Mouse (Mus musculus) limb, embryonic 12.5 days (tissue): ENCODE results near the gene Ttc8. TPM values are rescaled to one million over a fixed set of nuclear protein-coding genes. Genes with fewer than 3 reads are reported as not detected.

Experiments used
- ATAC-seq: fragments of 200-750 bp; cut with Nextera tagmentation; 2 replicates; pipeline ENCODE4 v1.8.0; 2017; ENCODE audit warnings: low read depth, moderate TSS enrichment; ENCODE audit not compliant: insufficient number of reproducible peaks, insufficient read depth, low FRiP score, low TSS enrichment
- H3K27ac ChIP-seq: fragments of 300-500 bp; sonication (generic); 2 replicates; pipeline ENCODE4 v1.5.1; 2016; ENCODE audit warnings: mild to moderate bottlenecking, moderate library complexity
- H3K27me3 ChIP-seq: fragments of 300-500 bp; sonication (generic); 2 replicates; pipeline ENCODE4 v1.6.1; 2016; ENCODE audit warnings: mild to moderate bottlenecking, moderate library complexity
- H3K36me3 ChIP-seq: fragments of 300-500 bp; sonication (generic); 2 replicates; pipeline ENCODE4 v1.6.1; 2016; ENCODE audit warnings: mild to moderate bottlenecking, moderate library complexity
- H3K4me1 ChIP-seq: fragments of 300-500 bp; sonication (generic); replicated peaks from 2 replicates; pipeline ENCODE4 v1.6.1; 2016
- H3K4me2 ChIP-seq: fragments of 300-500 bp; sonication (generic); 2 replicates; pipeline ENCODE4 v1.6.1; 2016; ENCODE audit warnings: mild to moderate bottlenecking, moderate library complexity
- H3K4me3 ChIP-seq: fragments of 300-500 bp; sonication (generic); replicated peaks from 2 replicates; pipeline ENCODE4 v1.5.1; 2016; ENCODE audit warnings: mild to moderate bottlenecking
- H3K9ac ChIP-seq: fragments of 300-500 bp; sonication (generic); replicated peaks from 2 replicates; pipeline ENCODE4 v1.6.1; 2016; ENCODE audit warnings: mild to moderate bottlenecking, moderate library complexity
- H3K9me3 ChIP-seq: fragments of 300-500 bp; sonication (generic); 2 replicates; pipeline ENCODE4 v1.6.1; 2016; ENCODE audit warnings: mild to moderate bottlenecking, moderate library complexity
- WGBS: fragments of 180-500 bp; shearing (Covaris S2); methylation state at CpG from one replicate; pipeline ENCODE4 v1.1.7; 2016; 5-methylcytosine and 5-hydroxymethylcytosine counted together
- polyA plus RNA-seq: library from polyadenylated mRNA; unstranded; fragments of >200 nt; fragmentation: Nextera tagmentation; extraction: Ambion mirVana; gene quantifications from 2 replicates; pipeline ENCODE4 v1.2.1, GENCODE M21; 2016

Gene Ttc8
- polyA plus RNA-seq, 1 experiment from 2014 or later = 33.8 TPM

DNA sequence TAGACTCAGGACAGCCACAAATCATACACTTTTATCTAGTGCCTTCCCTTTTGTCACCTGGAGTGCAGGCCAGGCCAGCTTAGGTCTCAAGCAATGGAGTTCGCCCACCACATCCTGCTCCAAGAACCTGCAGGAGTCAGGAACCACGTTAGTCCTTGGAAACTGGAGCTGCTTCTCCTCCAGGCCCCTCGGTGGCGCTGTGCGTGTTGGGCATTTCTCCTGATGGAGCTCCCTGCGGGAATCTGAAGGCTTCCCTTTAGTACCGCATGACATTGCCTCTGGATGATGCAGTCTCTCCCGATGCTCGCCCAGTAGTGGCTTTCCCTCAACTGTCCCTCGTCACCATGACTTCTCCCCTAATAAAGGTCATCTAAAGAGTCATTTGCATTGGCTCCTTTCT is 53.1 kb downstream of the Ttc8 start:
- Histone ChIP-seq H3K4me3 (no peak overlapping the region), H3K9ac (no peak overlapping the region), H3K9me3 (peaks cover 7% of the 10 kb centered on the region; the same call in 1 of the 2 replicates), H3K27me3 (no peaks in the 10 kb centered on the region), H3K36me3 (peaks cover 34% of the 10 kb centered on the region), H3K4me1 (0 out of 2 replicates have a peak, but pooled peaks cover 2% of the 10 kb centered on the region), H3K27ac (no peak overlapping the region), H3K4me2 (no peak overlapping the region)
- no peak for ATAC-seq
- WGBS = 86% methylated on average over 10 of the region's 10 CpGs

DNA sequence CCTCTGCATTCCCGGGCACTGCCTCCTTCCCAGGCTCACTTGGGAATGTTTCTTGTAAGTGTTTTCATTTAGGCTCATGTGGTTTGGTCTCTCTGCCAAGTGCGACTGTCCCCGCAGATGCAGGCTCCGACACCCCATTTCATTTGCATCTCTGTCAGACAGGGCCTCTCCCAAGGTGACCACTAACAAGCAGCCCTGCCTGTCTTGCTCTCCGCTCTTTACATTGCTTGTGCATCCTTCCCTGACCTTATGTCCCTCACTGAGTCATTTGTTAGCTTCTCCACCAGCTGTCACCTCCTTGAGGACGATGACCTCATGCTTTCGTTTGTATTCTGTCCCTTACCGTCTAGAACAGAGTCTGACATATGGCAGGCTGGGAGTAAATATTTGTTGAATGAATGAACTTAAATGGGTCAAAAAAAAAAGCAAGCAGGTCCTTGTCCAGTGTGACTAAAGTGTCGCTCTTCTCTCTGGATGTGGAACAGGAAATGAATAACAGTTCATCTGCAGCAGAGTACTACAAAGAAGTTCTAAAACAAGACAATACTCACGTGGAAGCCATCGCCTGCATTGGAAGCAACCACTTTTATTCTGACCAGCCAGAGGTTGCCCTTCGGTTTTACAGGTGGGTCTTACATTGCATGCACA is 53.9 kb downstream of the Ttc8 start:
- Histone ChIP-seq H3K9ac (no peak overlapping the region), H3K9me3 (peaks cover 7% of the 10 kb centered on the region; the same call in 1 of the 2 replicates), H3K27me3 (no peaks in the 10 kb centered on the region), H3K27ac (no peak overlapping the region), H3K4me3 (no peak overlapping the region), H3K4me1 (no peaks in the 10 kb centered on the region), H3K4me2 (no peak overlapping the region), H3K36me3 (peaks cover 41% of the 10 kb centered on the region)
- ATAC-seq = no peak
- 82% methylated on average over 12 of the region's 12 CpGs for WGBS

DNA sequence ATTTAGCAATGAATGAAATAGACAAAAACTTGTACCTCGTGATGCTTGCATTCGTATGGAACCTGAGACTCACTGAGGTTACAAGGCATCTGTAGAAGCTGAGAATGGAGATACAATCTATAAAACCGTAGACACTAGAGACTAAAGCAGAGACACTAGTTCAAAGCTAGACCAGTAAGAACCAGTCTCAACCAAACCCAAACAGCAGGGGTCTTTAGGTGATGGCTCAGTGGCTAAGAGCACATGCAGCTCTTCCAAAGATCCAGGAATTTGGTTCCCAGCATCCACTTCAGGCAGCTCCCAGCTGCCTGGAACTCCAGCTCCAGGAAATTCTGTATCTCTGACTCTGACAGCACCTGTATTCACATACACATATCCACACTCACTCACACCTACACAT is 60.7 kb downstream of the Ttc8 start:
- ATAC-seq = no peak
- Histone ChIP-seq H3K27ac (no peak overlapping the region), H3K9ac (no peak overlapping the region), H3K4me2 (no peak overlapping the region), H3K9me3 (peaks cover 7% of the 10 kb centered on the region; the same call in 1 of the 2 replicates), H3K4me1 (no peaks in the 10 kb centered on the region), H3K4me3 (no peak overlapping the region), H3K36me3 (peaks cover 46% of the 10 kb centered on the region), H3K27me3 (no peaks in the 10 kb centered on the region)
- WGBS = 93% methylated on average over 3 of the region's 3 CpGs

DNA sequence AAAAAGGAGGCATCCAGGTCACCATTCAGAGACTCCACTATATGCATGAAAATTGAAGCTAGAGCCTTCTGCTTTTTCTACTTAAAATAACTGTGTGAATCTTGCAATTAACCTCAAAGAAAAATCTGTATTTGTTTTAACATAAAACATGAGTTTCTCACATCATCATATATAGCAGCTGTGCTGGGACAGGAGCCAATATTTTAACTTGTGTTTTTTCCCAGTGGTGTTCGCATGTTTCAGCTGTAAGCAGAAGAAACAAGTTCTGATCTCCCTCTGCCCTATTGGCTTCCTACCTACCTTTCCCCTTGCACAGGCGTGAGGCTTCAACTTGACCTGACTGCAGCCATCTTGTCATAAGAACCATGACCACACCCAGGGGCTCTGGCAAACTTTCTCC is 64.4 kb downstream of the Ttc8 start:
- Histone ChIP-seq H3K4me3 (no peak overlapping the region), H3K9ac (no peak overlapping the region), H3K4me2 (no peak overlapping the region), H3K4me1 (no peaks in the 10 kb centered on the region), H3K27me3 (no peaks in the 10 kb centered on the region), H3K9me3 (no peaks in the 10 kb centered on the region), H3K27ac (no peak overlapping the region), H3K36me3 (peaks cover 18% of the 10 kb centered on the region)
- ATAC-seq = no peak
- 97% methylated on average over 2 of the region's 2 CpGs for WGBS

DNA sequence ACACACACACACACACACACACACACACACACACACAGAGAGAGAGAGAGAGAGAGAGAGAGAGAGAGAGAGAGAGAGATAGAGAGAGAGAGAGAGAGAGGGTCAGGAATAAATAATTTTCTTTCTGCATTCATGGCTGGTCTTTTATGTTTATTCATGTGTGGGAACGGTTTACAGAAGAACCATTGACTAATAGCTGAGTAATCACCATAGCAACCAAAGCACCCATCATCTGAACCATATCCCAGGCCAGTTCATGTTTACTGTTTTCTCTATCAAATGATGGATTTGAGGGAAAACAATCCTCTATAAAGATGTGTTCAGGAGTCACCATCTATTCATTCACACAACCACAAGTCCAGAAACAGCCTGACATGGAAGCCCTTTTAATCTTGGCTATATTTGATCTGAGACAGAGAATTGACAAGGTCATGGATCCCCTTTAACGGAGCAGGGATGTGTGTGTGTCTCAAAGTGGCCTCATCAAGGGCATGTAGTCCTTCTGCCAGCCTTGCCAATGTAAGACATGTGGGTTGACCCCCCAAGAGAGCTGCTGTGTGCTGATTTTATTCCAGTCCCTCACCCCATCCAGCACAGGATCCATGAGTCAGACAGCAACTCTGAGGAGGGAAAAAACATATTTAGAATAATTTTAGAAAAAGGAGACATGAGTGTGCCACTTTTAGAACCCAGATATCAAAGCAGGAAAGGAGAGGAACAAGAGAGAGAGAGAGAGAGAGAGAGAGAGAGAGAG is 70.9 kb downstream of the Ttc8 start:
- 83% methylated on average over 2 of the region's 2 CpGs for WGBS
- ATAC-seq = no peak
- Histone ChIP-seq H3K9ac (no peak overlapping the region), H3K27ac (no peak overlapping the region), H3K9me3 (no peaks in the 10 kb centered on the region), H3K4me3 (no peak overlapping the region), H3K4me1 (no peaks in the 10 kb centered on the region), H3K27me3 (no peaks in the 10 kb centered on the region), H3K4me2 (no peak overlapping the region), H3K36me3 (no peaks in the 10 kb centered on the region)

DNA sequence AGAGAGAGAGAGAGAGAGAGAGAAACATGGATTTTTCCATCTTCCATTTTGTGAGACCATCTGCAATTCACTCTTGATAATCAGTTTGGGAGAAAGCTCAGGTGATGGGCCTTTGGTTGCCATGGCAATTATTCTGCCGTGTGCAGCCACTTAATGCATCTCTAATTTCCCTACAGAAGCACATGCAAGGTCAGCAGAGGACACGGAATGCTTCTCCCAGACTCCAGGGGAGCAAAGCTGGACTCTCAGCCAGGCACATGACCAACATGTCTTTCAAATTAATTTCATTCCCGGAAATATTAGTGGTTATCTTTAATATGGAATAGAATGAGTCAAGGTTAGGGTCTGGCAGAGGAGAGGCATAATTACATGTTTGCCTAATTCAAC is 71.4 kb downstream of the Ttc8 start:
- Histone ChIP-seq H3K9me3 (no peaks in the 10 kb centered on the region), H3K4me1 (no peaks in the 10 kb centered on the region), H3K4me3 (no peak overlapping the region), H3K9ac (no peak overlapping the region), H3K27me3 (no peaks in the 10 kb centered on the region), H3K36me3 (no peaks in the 10 kb centered on the region), H3K27ac (no peak overlapping the region), H3K4me2 (no peak overlapping the region)
- no peak for ATAC-seq
- 88% methylated on average over 3 of the region's 3 CpGs for WGBS

DNA sequence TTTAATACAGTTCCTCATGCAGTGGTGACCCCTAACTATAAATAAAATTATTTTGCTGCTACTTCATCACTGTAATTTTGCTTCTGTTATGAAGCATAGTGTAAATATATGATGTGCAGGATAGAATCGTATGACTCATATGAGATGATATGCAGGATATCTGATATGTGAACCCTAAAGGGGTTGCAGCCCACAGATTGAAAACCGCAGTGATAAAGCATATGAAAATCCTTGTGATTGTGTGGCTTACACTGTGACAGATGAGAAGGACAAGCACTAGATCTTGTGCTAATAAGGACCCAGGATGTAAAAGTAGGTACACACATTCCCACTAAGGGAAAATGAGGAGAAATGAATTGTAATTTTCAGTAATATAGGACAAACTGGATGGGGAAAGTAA is 73.4 kb downstream of the Ttc8 start:
- Histone ChIP-seq H3K9me3 (no peaks in the 10 kb centered on the region), H3K27me3 (no peaks in the 10 kb centered on the region), H3K4me1 (no peaks in the 10 kb centered on the region), H3K9ac (no peak overlapping the region), H3K4me2 (no peak overlapping the region), H3K36me3 (no peaks in the 10 kb centered on the region), H3K27ac (no peak overlapping the region), H3K4me3 (no peak overlapping the region)
- no peak for ATAC-seq
- WGBS = 97% methylated on average over 2 of the region's 2 CpGs

DNA sequence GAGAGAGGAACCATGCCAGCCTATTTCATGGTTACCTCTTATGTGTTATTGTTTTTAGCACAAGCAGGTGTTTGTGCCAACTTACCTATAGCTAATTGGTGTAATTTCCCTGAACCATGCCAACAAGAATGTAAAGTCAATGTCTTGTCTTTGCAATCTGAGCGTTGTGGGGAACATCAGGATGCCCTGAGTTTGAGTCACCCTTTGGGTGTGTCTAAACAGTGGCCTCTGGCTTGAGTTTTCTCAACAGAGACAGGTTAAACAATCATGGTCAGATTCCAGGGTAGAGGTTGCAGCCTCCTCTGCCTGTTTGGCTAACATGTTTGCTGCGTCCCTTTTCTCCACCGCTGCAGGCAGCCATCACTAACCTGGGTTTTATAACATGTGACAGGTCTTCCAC is 74.0 kb downstream of the Ttc8 start:
- Histone ChIP-seq H3K9ac (no peak overlapping the region), H3K27ac (no peak overlapping the region), H3K27me3 (no peaks in the 10 kb centered on the region), H3K36me3 (no peaks in the 10 kb centered on the region), H3K9me3 (no peaks in the 10 kb centered on the region), H3K4me2 (no peak overlapping the region), H3K4me1 (no peaks in the 10 kb centered on the region), H3K4me3 (no peak overlapping the region)
- 82% methylated on average over 3 of the region's 3 CpGs for WGBS
- ATAC-seq = no peak

DNA sequence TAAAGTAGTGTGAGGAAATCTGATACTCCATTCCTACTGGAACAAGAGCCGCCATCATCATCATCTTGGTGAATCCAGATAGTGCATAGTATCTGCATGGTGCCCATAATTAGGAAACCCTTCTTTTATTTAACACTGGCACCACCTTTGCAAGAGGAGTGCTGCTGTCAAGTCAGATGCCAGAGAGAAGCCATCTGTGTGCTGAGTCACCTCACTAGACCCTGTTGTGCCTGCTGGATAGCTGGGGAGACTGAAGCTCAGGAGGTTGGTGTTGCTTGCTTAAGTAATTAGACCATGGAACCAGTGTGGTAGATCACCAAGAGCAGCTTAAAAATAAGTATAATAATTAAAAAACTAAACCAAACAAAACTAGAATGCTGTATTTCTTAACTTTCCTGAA is 75.5 kb downstream of the Ttc8 start:
- Histone ChIP-seq H3K4me2 (no peak overlapping the region), H3K9me3 (no peaks in the 10 kb centered on the region), H3K27ac (no peak overlapping the region), H3K4me3 (no peak overlapping the region), H3K27me3 (no peaks in the 10 kb centered on the region), H3K4me1 (no peaks in the 10 kb centered on the region), H3K9ac (no peak overlapping the region), H3K36me3 (no peaks in the 10 kb centered on the region)
- no peak for ATAC-seq
- whole genome bisulfite sequencing = 83% methylated on average over 1 of the region's 1 CpGs

DNA sequence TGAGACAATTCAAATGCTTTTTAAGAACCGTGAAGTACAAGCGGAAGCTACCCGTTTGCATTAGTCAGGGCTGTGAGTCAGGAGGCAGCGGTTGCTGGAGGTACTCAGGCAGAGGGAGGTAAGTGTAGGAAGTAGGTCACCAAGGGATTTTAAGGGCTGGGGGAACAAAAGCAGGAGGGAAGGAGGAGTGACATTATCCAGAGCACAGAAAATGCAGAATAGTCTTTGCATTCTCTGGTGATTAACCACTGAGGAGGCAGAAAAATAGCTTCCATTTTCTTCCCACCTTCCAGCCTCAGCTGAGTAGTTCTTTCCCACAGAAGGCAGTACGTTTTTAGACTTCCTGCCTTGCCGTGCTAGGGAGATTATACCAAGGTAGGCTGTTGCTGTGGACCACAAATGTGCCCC is 76.2 kb downstream of the Ttc8 start:
- Histone ChIP-seq H3K4me1 (no peaks in the 10 kb centered on the region), H3K27me3 (no peaks in the 10 kb centered on the region), H3K36me3 (no peaks in the 10 kb centered on the region), H3K27ac (no peak overlapping the region), H3K4me3 (no peak overlapping the region), H3K9ac (no peak overlapping the region), H3K4me2 (no peak overlapping the region), H3K9me3 (no peaks in the 10 kb centered on the region)
- ATAC-seq = no peak
- WGBS = 44% methylated on average over 6 of the region's 6 CpGs

DNA sequence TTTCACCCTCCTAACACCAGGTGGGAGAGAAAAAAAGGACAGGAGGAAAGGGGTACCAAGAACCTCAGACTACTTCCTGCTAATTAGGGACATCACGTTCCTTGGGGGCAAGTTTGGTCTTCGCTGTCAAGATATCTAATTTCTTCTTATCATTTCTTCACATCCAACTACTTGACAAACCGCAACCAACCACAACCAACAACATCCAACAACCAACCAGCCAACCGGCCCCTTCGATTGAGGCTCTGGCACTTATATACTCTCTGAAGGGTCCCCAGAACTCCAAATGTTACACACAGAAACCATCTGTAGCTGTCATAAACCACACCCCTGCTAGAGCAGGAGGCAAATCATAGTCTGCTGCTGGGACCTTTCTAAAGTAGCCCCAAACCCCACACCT is 76.7 kb downstream of the Ttc8 start:
- no peaks in the 10 kb centered on the region for H3K27me3 ChIP-seq
- WGBS = 93% methylated on average over 5 of the region's 5 CpGs
- no peaks in the 10 kb centered on the region for H3K4me1 ChIP-seq
- no peaks in the 10 kb centered on the region for H3K36me3 ChIP-seq
- no peak overlapping the region for H3K4me2 ChIP-seq
- no peak for ATAC-seq
- no peaks in the 10 kb centered on the region for H3K9me3 ChIP-seq
- no peak overlapping the region for H3K27ac ChIP-seq
- no peak overlapping the region for H3K4me3 ChIP-seq
- H3K9ac ChIP-seq = no peak overlapping the region
